Mouse (Mus musculus) forebrain, embryonic 14.5 days (tissue): ENCODE data around the gene Trmt11. TPM values are rescaled to one million over a fixed set of nuclear protein-coding genes. Genes with fewer than 3 reads are reported as not detected.
"Not testable (repeated sequence)": the region's sequence is repeated elsewhere in the genome, so short reads cannot be mapped to it uniquely, and the experiment has no call there.

ENCODE experiments used
- ATAC-seq: fragments of 200-750 bp; cut with Nextera tagmentation; 2 replicates; pipeline ENCODE4 v1.8.0; 2017; ENCODE audit warnings: mild to moderate bottlenecking, moderate library complexity
- DNase-seq: peaks from one replicate; pipeline ENCODE4 v3.0.0-alpha.2; 2015; ENCODE audit warnings: low spot score
- H3K27ac ChIP-seq: fragments of 300-500 bp; sonication (generic); 2 replicates; pipeline ENCODE4 v1.5.1; 2014; ENCODE audit warnings: low read depth, mild to moderate bottlenecking, control low read depth, low read length, moderate library complexity
- H3K27me3 ChIP-seq: fragments of 300-500 bp; sonication (generic); replicated peaks from 2 replicates; pipeline ENCODE4 v1.6.1; 2014; ENCODE audit warnings: low read length, control low read depth, mixed read lengths; ENCODE audit not compliant: control insufficient read depth, insufficient read depth
- H3K36me3 ChIP-seq: fragments of 300-500 bp; sonication (generic); 2 replicates; pipeline ENCODE4 v1.6.1; 2014; ENCODE audit warnings: low read length, control low read depth; ENCODE audit not compliant: control insufficient read depth, insufficient read depth
- H3K4me1 ChIP-seq: fragments of 300-500 bp; sonication (generic); 2 replicates; pipeline ENCODE4 v1.6.1; 2014; ENCODE audit warnings: antibody characterized with exemption, low read length, control low read depth; ENCODE audit not compliant: control insufficient read depth, insufficient read depth
- H3K4me2 ChIP-seq: fragments of 300-500 bp; sonication (generic); 2 replicates; pipeline ENCODE4 v1.6.1; 2014; ENCODE audit warnings: mild to moderate bottlenecking, control low read depth, low read length
- H3K4me3 ChIP-seq: fragments of 300-500 bp; sonication (generic); 2 replicates; pipeline ENCODE4 v1.5.1; 2014; ENCODE audit warnings: low read depth, low read length, control low read depth
- H3K9ac ChIP-seq: fragments of 300-500 bp; sonication (generic); 2 replicates; pipeline ENCODE4 v1.6.1; 2014; ENCODE audit warnings: mild to moderate bottlenecking, low read length, control low read depth, moderate library complexity
- H3K9me3 ChIP-seq: fragments of 300-500 bp; sonication (generic); replicated peaks from 2 replicates; pipeline ENCODE4 v1.6.1; 2016; ENCODE audit warnings: low read length, control low read depth, mixed read lengths; ENCODE audit not compliant: control insufficient read depth
- WGBS: fragments of 180-500 bp; shearing (Covaris S2); extraction: QIAGEN DNeasy Blood & Tissue Kit; methylation state at CpG from one replicate; pipeline ENCODE4 v1.1.7; 2014; 5-methylcytosine and 5-hydroxymethylcytosine counted together
- polyA plus RNA-seq: library from polyadenylated mRNA; unstranded; fragments of >200 nt; fragmentation: Nextera tagmentation; extraction: Ambion mirVana; gene quantifications from 2 replicates; pipeline ENCODE4 v1.2.1, GENCODE M21; 2014

Trmt11 gene
- polyA plus RNA-seq, 1 experiment from 2014 or later: 21.4 TPM

DNA sequence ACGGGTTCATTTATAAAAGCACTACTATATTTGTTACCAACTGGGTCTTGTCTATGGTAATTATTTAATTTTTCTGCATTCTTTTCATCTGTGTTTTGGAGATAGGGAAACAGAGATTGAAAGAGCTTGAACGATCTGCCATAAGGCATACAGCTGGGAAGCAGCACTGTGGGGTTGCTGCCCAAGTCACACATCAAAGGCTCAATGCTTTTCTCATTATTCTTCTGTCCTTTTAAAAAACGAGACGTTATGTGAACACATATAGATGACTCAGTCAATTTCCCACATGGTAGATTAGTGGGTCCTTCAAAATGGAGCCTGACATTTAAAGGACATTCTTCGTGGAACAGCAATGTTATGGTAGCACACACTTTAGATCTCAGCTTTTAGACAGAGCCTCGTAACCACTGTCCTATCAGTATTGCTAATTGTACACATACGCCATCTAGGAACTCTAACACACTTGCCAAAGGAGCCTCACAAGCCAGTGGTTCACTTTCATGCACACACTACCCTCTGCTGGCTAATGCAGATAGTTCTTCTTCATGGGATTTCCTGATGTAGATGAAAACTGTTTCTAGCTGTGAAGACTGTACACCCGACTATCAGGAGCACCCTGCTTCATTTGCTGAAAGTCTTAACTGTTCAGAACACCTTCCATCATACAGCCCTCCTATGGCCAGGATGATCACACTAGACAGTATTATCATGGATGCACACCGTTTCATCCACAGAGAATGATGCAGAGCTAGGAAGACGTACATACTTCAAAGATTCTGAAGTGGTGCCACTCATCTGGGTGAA lies 62.6 kb downstream of the Trmt11 start:
- ATAC-seq: peak; percentile 87
- Histone ChIP-seq H3K4me1 (no peaks in the 10 kb centered on the region), H3K36me3 (peaks cover 24% of the 10 kb centered on the region), H3K27me3 (no peaks in the 10 kb centered on the region), H3K9me3 (no peaks in the 10 kb centered on the region), H3K27ac (no peak overlapping the region), H3K9ac (no peak overlapping the region), H3K4me2 (no peak overlapping the region), H3K4me3 (no peak overlapping the region)
- peak; percentile 80 for DNase-seq
- 72% methylated on average over 10 of the region's 10 CpGs for WGBS

GRCm38 (mm10) chr10:30535930-30536329 lies 64.6 kb downstream of the Trmt11 start:
- H3K4me3 ChIP-seq, H3K9ac ChIP-seq, H3K27me3 ChIP-seq, H3K4me1 ChIP-seq, H3K9me3 ChIP-seq, DNase-seq, H3K4me2 ChIP-seq, ATAC-seq, H3K27ac ChIP-seq: not testable (repeated sequence)
- H3K36me3 ChIP-seq: peaks cover 21% of the 10 kb centered on the region
- 94% methylated on average over 7 of the region's 7 CpGs for WGBS

- Histone ChIP-seq H3K9ac (no peak overlapping the region), H3K27me3 (no peaks in the 10 kb centered on the region), H3K36me3 (no peaks in the 10 kb centered on the region), H3K27ac (no peak overlapping the region), H3K4me3 (no peak overlapping the region), H3K4me2 (no peak overlapping the region), H3K4me1 (no peaks in the 10 kb centered on the region), H3K9me3 (no peaks in the 10 kb centered on the region)
- no peak for DNase-seq
- no peak for ATAC-seq
- WGBS: 93% methylated on average over 1 of the region's 1 CpGs
Observed at GRCm38 (mm10) chr10:30527122-30527521, 73.4 kb downstream of the Trmt11 start.

DNA sequence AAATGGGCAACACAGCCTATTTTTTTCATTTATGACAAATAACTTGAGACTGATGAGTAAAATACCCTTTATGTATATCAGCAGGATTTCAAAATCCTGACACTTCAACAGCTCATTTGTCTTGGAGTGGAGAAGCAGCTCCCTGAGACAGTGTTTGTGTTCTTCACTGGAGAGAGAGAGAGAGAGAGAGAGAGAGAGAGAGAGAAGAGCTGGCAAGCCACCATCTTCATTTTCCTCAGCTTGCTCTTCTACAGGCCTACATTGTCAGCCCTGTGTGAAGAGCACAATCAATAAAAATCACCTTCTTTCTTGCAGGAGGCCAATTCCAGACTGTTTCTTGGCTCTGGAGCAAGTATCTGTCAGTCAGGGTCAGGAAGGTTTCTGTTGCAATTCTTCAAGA lies 78.8 kb downstream of the Trmt11 start:
- H3K9ac ChIP-seq: no peak overlapping the region
- no peaks in the 10 kb centered on the region for H3K9me3 ChIP-seq
- H3K27me3 ChIP-seq: no peaks in the 10 kb centered on the region
- no peaks in the 10 kb centered on the region for H3K36me3 ChIP-seq
- no peak overlapping the region for H3K4me3 ChIP-seq
- no peaks in the 10 kb centered on the region for H3K4me1 ChIP-seq
- ATAC-seq: no peak
- no peak overlapping the region for H3K27ac ChIP-seq
- no peak for DNase-seq
- no peak overlapping the region for H3K4me2 ChIP-seq

GRCm38 (mm10) chr10:30519143-30519542 lies 81.4 kb downstream of the Trmt11 start:
- H3K4me3 ChIP-seq: no peak overlapping the region
- no peaks in the 10 kb centered on the region for H3K36me3 ChIP-seq
- ATAC-seq: no peak
- H3K9me3 ChIP-seq: no peaks in the 10 kb centered on the region
- no peak for DNase-seq
- H3K4me1 ChIP-seq: no peaks in the 10 kb centered on the region
- H3K4me2 ChIP-seq: no peak overlapping the region
- no peak overlapping the region for H3K9ac ChIP-seq
- 92% methylated on average over 5 of the region's 5 CpGs for WGBS
- no peaks in the 10 kb centered on the region for H3K27me3 ChIP-seq
- H3K27ac ChIP-seq: no peak overlapping the region

GRCm38 (mm10) chr10:30517224-30517623 lies 83.3 kb downstream of the Trmt11 start:
- Histone ChIP-seq H3K9ac (no peak overlapping the region), H3K4me2 (no peak overlapping the region), H3K27me3 (no peaks in the 10 kb centered on the region), H3K9me3 (no peaks in the 10 kb centered on the region), H3K4me3 (no peak overlapping the region), H3K4me1 (no peaks in the 10 kb centered on the region), H3K27ac (no peak overlapping the region), H3K36me3 (no peaks in the 10 kb centered on the region)
- no peak for DNase-seq
- no peak for ATAC-seq
- WGBS: 77% methylated on average over 2 of the region's 2 CpGs

- no peak overlapping the region for H3K9ac ChIP-seq
- H3K9me3 ChIP-seq: no peaks in the 10 kb centered on the region
- WGBS: 87% methylated on average over 3 of the region's 3 CpGs
- no peak overlapping the region for H3K4me2 ChIP-seq
- H3K4me3 ChIP-seq: no peak overlapping the region
- no peak for ATAC-seq
- no peak for DNase-seq
- H3K36me3 ChIP-seq: no peaks in the 10 kb centered on the region
- no peaks in the 10 kb centered on the region for H3K27me3 ChIP-seq
- no peak overlapping the region for H3K27ac ChIP-seq
- H3K4me1 ChIP-seq: no peaks in the 10 kb centered on the region
Observed at GRCm38 (mm10) chr10:30516771-30517170, 83.8 kb downstream of the Trmt11 start.

GRCm38 (mm10) chr10:30504736-30505135 lies 95.8 kb downstream of the Trmt11 start:
- ATAC-seq: no peak
- Histone ChIP-seq H3K4me1 (no peaks in the 10 kb centered on the region), H3K27me3 (no peaks in the 10 kb centered on the region), H3K9ac (no peak overlapping the region), H3K9me3 (no peaks in the 10 kb centered on the region), H3K4me3 (no peak overlapping the region), H3K36me3 (no peaks in the 10 kb centered on the region), H3K4me2 (no peak overlapping the region), H3K27ac (no peak overlapping the region)
- DNase-seq: no peak
- 80% methylated on average over 2 of the region's 2 CpGs for WGBS

DNA sequence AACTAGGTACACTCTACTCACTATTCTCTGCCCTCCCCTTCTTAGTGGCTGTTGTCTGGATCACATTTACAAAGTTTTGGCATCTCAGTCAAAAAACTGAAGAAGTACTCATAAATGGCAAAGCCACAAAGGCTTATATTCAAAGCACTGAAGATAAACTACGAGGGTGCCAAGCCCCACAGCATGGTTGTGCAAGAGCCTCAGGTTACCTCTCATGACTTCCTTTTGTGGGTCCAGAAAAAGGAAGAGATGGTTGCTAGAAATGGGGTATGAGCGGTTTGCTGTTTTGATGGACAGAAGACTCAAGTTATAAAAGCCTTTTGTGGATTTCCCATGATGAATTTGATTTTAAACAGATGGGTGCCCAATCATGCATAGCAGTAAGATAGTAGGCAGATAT lies 97.4 kb downstream of the Trmt11 start:
- no peak overlapping the region for H3K4me3 ChIP-seq
- no peak overlapping the region for H3K27ac ChIP-seq
- H3K4me2 ChIP-seq: no peak overlapping the region
- DNase-seq (no peak), ATAC-seq (no peak)
- no peaks in the 10 kb centered on the region for H3K36me3 ChIP-seq
- H3K4me1 ChIP-seq: no peaks in the 10 kb centered on the region
- 88% methylated on average over 2 of the region's 2 CpGs for WGBS
- no peaks in the 10 kb centered on the region for H3K27me3 ChIP-seq
- no peak overlapping the region for H3K9ac ChIP-seq
- H3K9me3 ChIP-seq: no peaks in the 10 kb centered on the region
